Mouse (Mus musculus) midbrain, embryonic 10.5 days (tissue): Measurements from ENCODE around the gene Sept8. TPM values are rescaled to one million over a fixed set of nuclear protein-coding genes. Genes with fewer than 3 reads are reported as not detected.
A peak's percentile ranks its signal among the peaks of the same experiment; 100 is the strongest.

Experiments used
- DNase-seq: peaks from one replicate; pipeline ENCODE4 v3.0.0-alpha.2; 2017; ENCODE audit warnings: low spot score
- H3K27ac ChIP-seq: fragments of 300-500 bp; sonication (generic); replicated peaks from 2 replicates; pipeline ENCODE4 v1.5.1; 2016; ENCODE audit warnings: mild to moderate bottlenecking
- H3K27me3 ChIP-seq: fragments of 300-500 bp; sonication (generic); 2 replicates; pipeline ENCODE4 v1.6.1; 2016; ENCODE audit warnings: low read depth, mild to moderate bottlenecking; ENCODE audit not compliant: poor library complexity, severe bottlenecking
- H3K36me3 ChIP-seq: fragments of 300-500 bp; sonication (generic); 2 replicates; pipeline ENCODE4 v1.6.1; 2016; ENCODE audit warnings: mild to moderate bottlenecking, moderate library complexity
- H3K4me1 ChIP-seq: fragments of 300-500 bp; sonication (generic); 2 replicates; pipeline ENCODE4 v1.6.1; 2016
- H3K4me3 ChIP-seq: fragments of 300-500 bp; sonication (generic); 2 replicates; pipeline ENCODE4 v1.5.1; 2016; ENCODE audit warnings: mild to moderate bottlenecking, moderate library complexity
- H3K9me3 ChIP-seq: fragments of 300-500 bp; sonication (generic); replicated peaks from 2 replicates; pipeline ENCODE4 v1.6.1; 2016; ENCODE audit warnings: mild to moderate bottlenecking
- WGBS: fragments of 180-500 bp; shearing (Covaris S2); methylation state at CpG from one replicate; pipeline ENCODE4 v1.1.7; 2016; 5-methylcytosine and 5-hydroxymethylcytosine counted together
- polyA plus RNA-seq: library from polyadenylated mRNA; unstranded; fragments of >200 nt; fragmentation: Nextera tagmentation; extraction: Ambion mirVana; gene quantifications from 2 replicates; pipeline ENCODE4 v1.2.1, GENCODE M21; 2016

Gene Sept8
- polyA plus RNA-seq, 1 experiment from 2014 or later, result 18.0 TPM

- no peak for DNase-seq
- H3K27me3 ChIP-seq, result peaks cover 73% of the 10 kb centered on the region
- H3K27ac ChIP-seq, result no peak overlapping the region
- H3K36me3 ChIP-seq, result no peaks in the 10 kb centered on the region
- H3K9me3 ChIP-seq, result no peaks in the 10 kb centered on the region
- 85% methylated on average over 5 of the region's 5 CpGs for WGBS
- peaks cover 20% of the 10 kb centered on the region for H3K4me1 ChIP-seq
- no peak overlapping the region for H3K4me3 ChIP-seq
Observed at GRCm38 (mm10) chr11:53503738-53504137, 15.3 kb upstream of the Sept8 start.

GRCm38 (mm10) chr11:53504376-53504775 lies 14.7 kb upstream of the Sept8 start:
- Histone ChIP-seq H3K27ac (no peak overlapping the region), H3K4me1 (peaks cover 20% of the 10 kb centered on the region), H3K27me3 (peaks cover 67% of the 10 kb centered on the region), H3K4me3 (no peak overlapping the region), H3K36me3 (no peaks in the 10 kb centered on the region), H3K9me3 (no peaks in the 10 kb centered on the region)
- WGBS, result 94% methylated on average over 8 of the region's 8 CpGs
- no peak for DNase-seq

- Histone ChIP-seq H3K27ac (no peak overlapping the region), H3K4me3 (no peak overlapping the region), H3K4me1 (peaks cover 20% of the 10 kb centered on the region), H3K9me3 (no peaks in the 10 kb centered on the region), H3K36me3 (no peaks in the 10 kb centered on the region), H3K27me3 (peaks cover 59% of the 10 kb centered on the region)
- 66% methylated on average over 5 of the region's 5 CpGs for WGBS
- no peak for DNase-seq
Observed at GRCm38 (mm10) chr11:53505026-53505663, 13.9 kb upstream of the Sept8 start.

GRCm38 (mm10) chr11:53507098-53507805 lies 11.8 kb upstream of the Sept8 start:
- WGBS, result 92% methylated on average over 9 of the region's 9 CpGs
- Histone ChIP-seq H3K4me1 (peaks cover 12% of the 10 kb centered on the region; the same call in 1 of the 2 replicates), H3K27me3 (peaks cover 46% of the 10 kb centered on the region)

GRCm38 (mm10) chr11:53508152-53508551 lies 10.9 kb upstream of the Sept8 start:
- H3K27me3 ChIP-seq, result peaks cover 37% of the 10 kb centered on the region
- H3K4me3 ChIP-seq, result no peak overlapping the region
- no peak overlapping the region for H3K27ac ChIP-seq
- no peak for DNase-seq
- H3K9me3 ChIP-seq, result no peaks in the 10 kb centered on the region
- no peaks in the 10 kb centered on the region for H3K36me3 ChIP-seq
- 84% methylated on average over 7 of the region's 7 CpGs for whole genome bisulfite sequencing
- peaks cover 12% of the 10 kb centered on the region; the same call in 1 of the 2 replicates for H3K4me1 ChIP-seq

More at GRCm38 (mm10) chr11:53507098-53507805, 11.8 kb upstream of the Sept8 start:
- Histone ChIP-seq H3K9me3 (no peaks in the 10 kb centered on the region), H3K4me3 (no peak overlapping the region), H3K27ac (no peak overlapping the region), H3K36me3 (no peaks in the 10 kb centered on the region)
- no peak for DNase-seq

- Histone ChIP-seq H3K4me1 (peaks cover 12% of the 10 kb centered on the region; the same call in 1 of the 2 replicates), H3K27me3 (peaks cover 32% of the 10 kb centered on the region), H3K9me3 (no peaks in the 10 kb centered on the region), H3K4me3 (no peak overlapping the region), H3K27ac (no peak overlapping the region), H3K36me3 (no peaks in the 10 kb centered on the region)
- no peak for DNase-seq
- WGBS, result 65% methylated on average over 3 of the region's 3 CpGs
Observed at GRCm38 (mm10) chr11:53508591-53508990, 10.5 kb upstream of the Sept8 start.

GRCm38 (mm10) chr11:53510351-53510750 lies 8.7 kb upstream of the Sept8 start:
- Histone ChIP-seq H3K4me1 (0 out of 2 replicates have a peak, but pooled peaks cover 5% of the 10 kb centered on the region), H3K27ac (no peak overlapping the region), H3K4me3 (no peak overlapping the region), H3K9me3 (no peaks in the 10 kb centered on the region), H3K27me3 (peaks cover 25% of the 10 kb centered on the region), H3K36me3 (no peaks in the 10 kb centered on the region)
- no peak for DNase-seq
- WGBS, result 80% methylated on average over 5 of the region's 5 CpGs

GRCm38 (mm10) chr11:53516775-53517627 lies 2.1 kb upstream of the Sept8 start:
- H3K27me3 ChIP-seq, result peaks cover 33% of the 10 kb centered on the region
- WGBS, result 72% methylated on average over 8 of the region's 8 CpGs

GRCm38 (mm10) chr11:53518759-53519158 lies 298 bp upstream of the Sept8 start:
- H3K27ac ChIP-seq, result no peak overlapping the region
- 58% methylated on average over 5 of the region's 5 CpGs for WGBS
- peaks cover 48% of the 10 kb centered on the region for H3K4me1 ChIP-seq
- no peaks in the 10 kb centered on the region for H3K36me3 ChIP-seq
- no peaks in the 10 kb centered on the region for H3K9me3 ChIP-seq
- peaks cover 33% of the 10 kb centered on the region for H3K27me3 ChIP-seq
- no peak for DNase-seq
- H3K4me3 ChIP-seq, result 0 out of 2 replicates have a peak overlapping the region, but pooled peaks have one; percentile 79

More at GRCm38 (mm10) chr11:53516775-53517627, 2.1 kb upstream of the Sept8 start:
- Histone ChIP-seq H3K4me3 (no peak overlapping the region), H3K4me1 (peaks cover 39% of the 10 kb centered on the region), H3K9me3 (no peaks in the 10 kb centered on the region), H3K27ac (no peak overlapping the region), H3K36me3 (no peaks in the 10 kb centered on the region)
- no peak for DNase-seq

- Histone ChIP-seq H3K36me3 (no peaks in the 10 kb centered on the region), H3K27me3 (peaks cover 33% of the 10 kb centered on the region), H3K4me1 (peaks cover 63% of the 10 kb centered on the region), H3K9me3 (no peaks in the 10 kb centered on the region), H3K27ac (peak overlapping the region; percentile 88), H3K4me3 (peak overlapping the region; percentile 79)
- peak; percentile 45 for DNase-seq
- WGBS, result 2% methylated on average over 24 of the region's 24 CpGs
Observed at GRCm38 (mm10) chr11:53520122-53520978, 1.3 kb downstream of the Sept8 start.

- DNase-seq, result no peak
- 67% methylated on average over 16 of the region's 16 CpGs for WGBS
- Histone ChIP-seq H3K27ac (no peak overlapping the region), H3K9me3 (no peaks in the 10 kb centered on the region), H3K4me1 (peaks cover 73% of the 10 kb centered on the region), H3K27me3 (peaks cover 33% of the 10 kb centered on the region), H3K36me3 (no peaks in the 10 kb centered on the region), H3K4me3 (peak overlapping the region; percentile 79)
Observed at GRCm38 (mm10) chr11:53521120-53521820, 2.2 kb downstream of the Sept8 start.
